Mouse (Mus musculus): ENCODE results near the gene Brwd1.
A peak's percentile ranks its signal among the peaks of the same experiment; 100 is the strongest.

DNA sequence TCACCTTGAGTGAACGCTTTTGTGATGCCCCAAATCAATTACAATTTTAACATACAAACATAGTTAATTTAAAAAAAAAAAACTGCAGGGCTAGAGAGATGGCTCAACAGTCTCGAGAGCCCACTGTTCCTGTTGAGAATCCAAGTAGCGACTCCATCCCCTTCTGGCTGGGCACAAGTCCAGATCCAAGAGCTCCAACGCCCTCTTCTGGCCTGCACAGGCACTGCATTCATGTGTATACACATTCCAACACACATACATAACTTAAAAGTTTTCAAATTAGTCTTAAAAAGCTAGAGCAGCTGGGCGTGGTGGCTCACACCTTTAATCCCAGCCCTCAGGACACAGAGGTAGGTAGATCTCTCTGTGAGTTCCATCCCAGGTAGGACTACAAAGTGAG lies 125.7 kb downstream of the Brwd1 start:
- TF ChIP-seq ZMIZ1 (IDR thresholded peaks at IDR 0.05; ENCODE audit: low read depth, low read length): no peak
- no peak for TF ChIP-seq NRF1 (IDR thresholded peaks at IDR 0.05; ENCODE audit: low read depth, low read length)
- TF ChIP-seq MAZ (IDR thresholded peaks at IDR 0.05; ENCODE audit: low read depth, low read length): no peak
- TF ChIP-seq MYC (IDR thresholded peaks at IDR 0.05; ENCODE audit: low read depth, low read length): no peak
- peak in 1 of 2 experiments; percentile 53; a peak in 3 of 4 replicates for TF ChIP-seq CTCF (conservative IDR thresholded peaks at IDR 0.05 in 1 of 2, IDR thresholded peaks at IDR 0.05 in 1 of 2; ENCODE audit: low read depth in 2 of 2, low read length in 2 of 2)
- TF ChIP-seq SIN3A (IDR thresholded peaks at IDR 0.05; ENCODE audit: low read length): no peak
- TF ChIP-seq POLR2A (IDR thresholded peaks at IDR 0.05; ENCODE audit: low read depth, low read length): no peak

All from CH12.LX (cell line).